Mouse (Mus musculus) brain, embryonic 14.5 days (tissue): ENCODE data around the gene Stag2. TPM values are rescaled to one million over a fixed set of nuclear protein-coding genes. Genes with fewer than 3 reads are reported as not detected.

ENCODE experiments used
- DNase-seq: peaks from one replicate; pipeline ENCODE4 v3.0.0-alpha.2; 2011; ENCODE audit warnings: low read depth
- CTCF ChIP-seq: fragments of 200-500 bp; IDR thresholded peaks from 2 replicates; pipeline ENCODE4 v1.5.1; 2012; ENCODE audit warnings: inconsistent platforms, mild to moderate bottlenecking, moderate library complexity, borderline replicate concordance; ENCODE audit not compliant: insufficient read depth, insufficient read length; ENCODE audit errors: extremely low read depth
- POLR2A ChIP-seq: fragments of 200-500 bp; IDR thresholded peaks from 2 replicates; pipeline ENCODE4 v1.6.1; 2012; ENCODE audit warnings: mild to moderate bottlenecking, inconsistent platforms, borderline replicate concordance; ENCODE audit not compliant: poor library complexity, insufficient read depth, insufficient read length, severe bottlenecking; ENCODE audit errors: extremely low read depth
- polyA plus RNA-seq: library from polyadenylated mRNA; depleted of rRNA; stranded (reverse); fragments of >200 nt; gene quantifications from 2 replicates; pipeline ENCODE4 v1.2.3, GENCODE M21; 2012; rRNA removed

Gene Stag2
- 25.8 and 28.4 TPM in 2 replicates for polyA plus RNA-seq

GRCm38 (mm10) chrX:42148788-42149556 lies at the start of gene Stag2:
Gene Stag2, plus strand, starts transcription at chrX:42149317.
- peak; percentile 95 for DNase-seq
- peak; percentile 76 for TF ChIP-seq CTCF
- TF ChIP-seq POLR2A, result peak; percentile 26; the same call in 1 of the 2 replicates

- DNase-seq, result no peak
- TF ChIP-seq POLR2A (no peak), CTCF (no peak)
Measured at GRCm38 (mm10) chrX:42107137-42107536, 42.0 kb upstream of the Stag2 start.

GRCm38 (mm10) chrX:42110585-42110984 lies 38.5 kb upstream of the Stag2 start:
- no peak for TF ChIP-seq CTCF

GRCm38 (mm10) chrX:42119442-42120048 lies 29.6 kb upstream of the Stag2 start:
- no peak for TF ChIP-seq CTCF
- no peak for TF ChIP-seq POLR2A
- DNase-seq, result peak; percentile 12

More at GRCm38 (mm10) chrX:42110585-42110984, 38.5 kb upstream of the Stag2 start:
- no peak for DNase-seq

GRCm38 (mm10) chrX:42124963-42125697 lies 24.0 kb upstream of the Stag2 start:
- TF ChIP-seq CTCF (no peak), POLR2A (no peak)
- DNase-seq, result no peak

GRCm38 (mm10) chrX:42139882-42140281 lies 9.2 kb upstream of the Stag2 start:
- TF ChIP-seq POLR2A (no peak), CTCF (no peak)
- no peak for DNase-seq

GRCm38 (mm10) chrX:42142620-42143019 lies 6.5 kb upstream of the Stag2 start:
- no peak for DNase-seq
- no peak for TF ChIP-seq CTCF
- no peak for TF ChIP-seq POLR2A

- TF ChIP-seq CTCF (no peak), POLR2A (no peak)
- DNase-seq, result no peak
Measured at GRCm38 (mm10) chrX:42143991-42144390, 5.1 kb upstream of the Stag2 start.

- DNase-seq, result peak; percentile 13
- TF ChIP-seq CTCF (no peak), POLR2A (no peak)
Measured at GRCm38 (mm10) chrX:42148016-42148451, 1.1 kb upstream of the Stag2 start.

GRCm38 (mm10) chrX:42149557-42150345 lies 634 bp downstream of the Stag2 start:
- TF ChIP-seq CTCF (no peak), POLR2A (0 out of 2 replicates have a peak, but pooled peaks have one; percentile 18)
- peak; percentile 53 for DNase-seq
